Mouse (Mus musculus) embryonic stem cell, embryonic (primary cell): Measurements from ENCODE around the gene Rbmx2.

Experiments used
- CTCF ChIA-PET, 4 experiments: fragments of 300-600 bp in 2 of 4; fragments of 350-600 bp in 2 of 4; sonication (Branson Sonifier 250); formaldehyde crosslinking; loops; one replicate each; lab custom pipeline; 2022; ENCODE audit warnings: inconsistent platforms in 2 of 4; lab: Charles Lee
- POLR2A ChIA-PET, 4 experiments: fragments of 300-600 bp in 2 of 4; fragments of 350-600 bp in 2 of 4; sonication (Branson Sonifier 250); formaldehyde crosslinking; loops; one replicate each; lab custom pipeline; 2022; ENCODE audit warnings: antibody characterized with exemption in 4 of 4, inconsistent platforms in 1 of 4; lab: Charles Lee

Gene Rbmx2

GRCm38 (mm10) chrX:48694864-48695371 lies at the start of gene Rbmx2:
TSS of gene Rbmx2 (plus strand) at chrX:48695004.
- ChIA-PET CTCF (interaction anchor here in 1 of 4 experiments (0.6 kb wide), 1 partner anchor 111 kb away, joined by 3 read pairs; no protein-coding TSS in a partner anchor), POLR2A (interaction anchor here in 3 of 4 experiments (0.6 to 2.2 kb wide), 9 partner anchors 9 to 594 kb away, joined by 3 to 8 read pairs (median 3); partner anchors contain the start of gene Enox2 (in 2 of the 3))

DNA sequence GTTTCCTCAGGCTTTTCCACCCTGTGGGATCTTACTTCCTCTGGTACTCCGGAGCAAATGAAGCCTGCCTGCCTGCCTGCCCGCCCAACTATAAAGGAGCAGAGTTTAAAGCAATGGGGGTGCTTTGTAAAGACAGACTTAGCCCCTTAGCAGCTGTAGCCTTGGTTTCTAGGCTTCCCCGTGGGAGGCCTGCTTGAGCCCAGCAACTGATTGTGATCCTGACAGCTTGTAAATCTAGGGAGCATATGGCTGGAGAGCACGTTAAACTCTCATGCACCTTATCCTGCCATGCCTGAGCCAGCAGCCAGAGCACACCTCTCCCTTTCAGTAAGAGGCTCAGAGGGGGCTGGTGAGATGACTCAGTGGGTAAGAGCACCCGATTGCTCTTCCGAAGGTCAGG lies 28.0 kb upstream of the Rbmx2 start:
- CTCF ChIA-PET = interaction anchor here in 1 of 4 experiments (0.6 to 0.7 kb wide), 2 partner anchors 755 to 1972 kb away, joined by 3 read pairs; no protein-coding TSS in a partner anchor

DNA sequence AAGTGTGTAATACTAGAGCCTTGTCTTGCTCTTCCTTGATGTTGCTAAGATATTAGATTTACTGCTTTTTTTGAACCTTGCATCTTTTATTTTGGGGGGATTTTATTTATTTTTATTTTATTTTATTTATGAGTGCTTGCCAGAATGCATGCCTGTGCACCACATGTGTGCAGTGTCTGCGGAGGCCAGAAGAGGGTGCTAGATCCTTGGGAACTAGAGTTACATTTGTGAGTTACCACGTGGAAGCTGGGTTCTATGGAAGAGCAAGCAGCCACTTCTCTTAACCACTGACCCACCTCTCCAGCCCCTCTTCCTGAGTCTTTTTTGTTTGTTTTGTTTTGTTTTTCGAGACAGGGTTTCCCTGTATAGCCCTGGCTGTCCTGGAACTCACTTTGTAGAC lies 25.2 kb upstream of the Rbmx2 start:
- CTCF ChIA-PET = interaction anchor here in 2 of 4 experiments (0.6 to 1.0 kb wide), 2 partner anchors 14 to 1102 kb away, joined by 3 to 6 read pairs; no protein-coding TSS in a partner anchor
- POLR2A ChIA-PET = interaction anchor here in 1 of 4 experiments (0.6 kb wide), 1 partner anchor 25 kb away, joined by 3 read pairs; the partner anchor contains the start of gene Rbmx2

More for the DNA sequence above, 28.0 kb upstream of the Rbmx2 start:
- POLR2A ChIA-PET = interaction anchor here in 1 of 4 experiments (0.5 kb wide), 1 partner anchor 163 kb away, joined by 8 read pairs; no protein-coding TSS in a partner anchor

DNA sequence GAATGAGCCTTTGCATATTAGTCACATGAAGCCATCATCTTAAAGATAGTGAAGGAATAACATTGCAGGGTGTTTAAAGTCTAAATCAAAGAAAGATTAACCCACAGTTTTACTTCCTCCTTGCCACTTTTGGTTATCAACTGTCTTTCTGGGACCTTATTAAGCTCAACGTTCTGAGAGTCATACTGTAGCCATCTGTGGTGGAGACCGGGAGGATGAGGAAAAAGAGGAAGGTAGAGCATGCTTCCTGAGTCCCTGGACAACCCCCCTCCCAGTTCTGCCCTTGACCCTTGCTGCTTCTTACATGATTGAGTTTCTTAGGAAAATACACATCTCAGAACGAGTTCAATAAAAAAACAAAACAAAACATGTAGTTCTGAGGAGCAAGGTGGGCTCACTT lies 23.1 kb upstream of the Rbmx2 start:
- POLR2A ChIA-PET = no interaction called here
- CTCF ChIA-PET = no interaction called here

- CTCF ChIA-PET = interaction anchor here in 3 of 4 experiments (0.6 to 1.2 kb wide), 3 partner anchors 10 to 598 kb away, joined by 3 read pairs; no protein-coding TSS in a partner anchor
- POLR2A ChIA-PET = no interaction called here
These were observed 20.6 kb upstream of the Rbmx2 start, which contains the start of gene Gpr119 for GRCm38 (mm10) chrX:48674171-48674570. TSS of gene Gpr119 (minus strand) at chrX:48674478.

GRCm38 (mm10) chrX:48683451-48683850 lies 11.4 kb upstream of the Rbmx2 start:
- CTCF ChIA-PET = interaction anchor here in 3 of 4 experiments (0.6 to 1.5 kb wide), 5 partner anchors 8 to 620 kb away, joined by 3 read pairs; no protein-coding TSS in a partner anchor
- POLR2A ChIA-PET = no interaction called here

- ChIA-PET CTCF (interaction anchor here in 3 of 4 experiments (0.6 to 1.5 kb wide), 6 partner anchors 8 to 620 kb away, joined by 3 read pairs; no protein-coding TSS in a partner anchor), POLR2A (interaction anchor here in 1 of 4 experiments (0.6 kb wide), 1 partner anchor 274 kb away, joined by 4 read pairs; no protein-coding TSS in a partner anchor)
These were observed 10.9 kb upstream of the Rbmx2 start for GRCm38 (mm10) chrX:48683857-48684256.

- ChIA-PET POLR2A (interaction anchor here in 3 of 4 experiments (0.6 to 2.2 kb wide), 6 partner anchors 12 to 594 kb away, joined by 3 to 8 read pairs (median 4); partner anchors contain the start of gene Enox2 (in 1 of the 3)), CTCF (interaction anchor here in 2 of 4 experiments (0.6 kb wide), 2 partner anchors 10 to 110 kb away, joined by 3 read pairs; no protein-coding TSS in a partner anchor)
These were observed 344 bp upstream of the Rbmx2 start for GRCm38 (mm10) chrX:48694460-48694859.

DNA sequence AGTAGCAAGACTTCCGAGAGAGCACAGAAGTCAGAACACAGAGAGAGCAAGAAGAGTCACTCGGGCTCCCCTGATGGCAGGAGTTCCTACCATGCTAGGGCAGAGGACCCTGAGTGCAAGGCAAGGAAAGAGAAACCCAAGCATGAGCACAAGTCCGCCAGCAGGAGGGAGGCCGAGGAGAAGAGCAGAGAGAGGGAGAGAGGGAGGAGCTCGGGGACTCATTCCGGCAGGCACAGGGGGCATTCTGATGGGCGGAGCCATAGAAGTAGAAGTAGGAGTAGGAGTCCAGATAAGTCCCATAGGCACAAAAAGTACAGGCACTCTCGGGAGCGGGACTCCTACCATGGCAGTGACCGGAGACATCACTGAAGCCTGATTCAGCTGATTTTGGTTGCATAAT lies 14.9 kb downstream of the Rbmx2 start:
- POLR2A ChIA-PET = no interaction called here
- CTCF ChIA-PET = no interaction called here

- ChIA-PET POLR2A (interaction anchor here in 1 of 4 experiments (0.6 kb wide), 1 partner anchor 270 kb away, joined by 3 read pairs; no protein-coding TSS in a partner anchor), CTCF (no interaction called here)
These were observed 18.0 kb downstream of the Rbmx2 start for GRCm38 (mm10) chrX:48712846-48713245.

- ChIA-PET POLR2A (no interaction called here), CTCF (interaction anchor here in 2 of 4 experiments (0.6 to 0.7 kb wide), 2 partner anchors 101 to 148 kb away, joined by 3 read pairs; no protein-coding TSS in a partner anchor)
These were observed 60.0 kb downstream of the Rbmx2 start for GRCm38 (mm10) chrX:48754710-48755283.
